Mouse (Mus musculus): ENCODE results near the gene Wipi2. TPM values are rescaled to one million over a fixed set of nuclear protein-coding genes. Genes with fewer than 3 reads are reported as not detected.

The Wipi2 gene
- total RNA-seq, 2 experiments from 2014 or later, result 99.8 to 102 TPM

- no peak for DNase-seq (ENCODE audit: low spot score in 2 of 2)
- TF ChIP-seq CTCF (conservative IDR thresholded peaks at IDR 0.05), result no peak
- H3K4me3 ChIP-seq, result no peak overlapping the region
- H3K27ac ChIP-seq, result no peak overlapping the region
Observed at GRCm38 (mm10) chr5:142641331-142642051, 14.0 kb downstream of the Wipi2 start.

GRCm38 (mm10) chr5:142648162-142648561 is 20.7 kb downstream of the Wipi2 start:
- DNase-seq (ENCODE audit: low spot score in 2 of 2), result no peak
- TF ChIP-seq CTCF (conservative IDR thresholded peaks at IDR 0.05), result no peak
- peak overlapping the region; percentile 76 for H3K27ac ChIP-seq
- no peak overlapping the region for H3K4me3 ChIP-seq

- no peak for TF ChIP-seq CTCF (conservative IDR thresholded peaks at IDR 0.05)
- H3K4me3 ChIP-seq, result no peak overlapping the region
- H3K27ac ChIP-seq, result peak overlapping the region; percentile 76
- no peak for DNase-seq (ENCODE audit: low spot score in 2 of 2)
Observed at GRCm38 (mm10) chr5:142649460-142650050, 22.1 kb downstream of the Wipi2 start.

GRCm38 (mm10) chr5:142650390-142650789 is 22.9 kb downstream of the Wipi2 start:
- peak overlapping the region; percentile 76; the same call in 1 of the 2 replicates for H3K27ac ChIP-seq
- DNase-seq (ENCODE audit: low spot score in 2 of 2), result no peak
- no peak for TF ChIP-seq CTCF (conservative IDR thresholded peaks at IDR 0.05)
- no peak overlapping the region for H3K4me3 ChIP-seq

GRCm38 (mm10) chr5:142650794-142651497 is 23.4 kb downstream of the Wipi2 start:
- Histone ChIP-seq H3K27ac (peak overlapping the region; percentile 76), H3K4me3 (no peak overlapping the region)
- no peak for DNase-seq (ENCODE audit: low spot score in 2 of 2)
- TF ChIP-seq CTCF (conservative IDR thresholded peaks at IDR 0.05), result no peak

GRCm38 (mm10) chr5:142652266-142652665 is 24.8 kb downstream of the Wipi2 start:
- no peak for DNase-seq (ENCODE audit: low spot score in 2 of 2)
- Histone ChIP-seq H3K27ac (no peak overlapping the region), H3K4me3 (no peak overlapping the region)
- no peak for TF ChIP-seq CTCF (conservative IDR thresholded peaks at IDR 0.05)

GRCm38 (mm10) chr5:142660656-142661434 is 33.3 kb downstream of the Wipi2 start:
- DNase-seq (ENCODE audit: low spot score in 2 of 2), result peak in 1 of 2 experiments; percentile 32
- TF ChIP-seq CTCF (conservative IDR thresholded peaks at IDR 0.05), result no peak
- Histone ChIP-seq H3K4me3 (no peak overlapping the region), H3K27ac (peak overlapping the region; percentile 82)

- DNase-seq (ENCODE audit: low spot score in 2 of 2), result no peak
- no peak for TF ChIP-seq CTCF (conservative IDR thresholded peaks at IDR 0.05)
- Histone ChIP-seq H3K27ac (no peak overlapping the region), H3K4me3 (no peak overlapping the region)
Observed at GRCm38 (mm10) chr5:142667921-142668320, 40.4 kb downstream of the Wipi2 start.

- Histone ChIP-seq H3K27ac (no peak overlapping the region), H3K4me3 (no peak overlapping the region)
- no peak for DNase-seq (ENCODE audit: low spot score in 2 of 2)
- no peak for TF ChIP-seq CTCF (conservative IDR thresholded peaks at IDR 0.05)
Observed at GRCm38 (mm10) chr5:142668556-142669263, 41.2 kb downstream of the Wipi2 start.

GRCm38 (mm10) chr5:142669726-142670125 is 42.2 kb downstream of the Wipi2 start:
- Histone ChIP-seq H3K4me3 (no peak overlapping the region), H3K27ac (no peak overlapping the region)
- DNase-seq (ENCODE audit: low spot score in 2 of 2), result no peak
- peak; percentile 59 for TF ChIP-seq CTCF (conservative IDR thresholded peaks at IDR 0.05)

- H3K27ac ChIP-seq, result no peak overlapping the region
- no peak overlapping the region for H3K4me3 ChIP-seq
- TF ChIP-seq CTCF (conservative IDR thresholded peaks at IDR 0.05), result peak; percentile 81
- DNase-seq (ENCODE audit: low spot score in 2 of 2), result no peak
Observed at GRCm38 (mm10) chr5:142673082-142673481, 45.6 kb downstream of the Wipi2 start.

- Histone ChIP-seq H3K27ac (peak overlapping the region; percentile 62; the same call in 1 of the 2 replicates), H3K4me3 (no peak overlapping the region)
- no peak for TF ChIP-seq CTCF (conservative IDR thresholded peaks at IDR 0.05)
- DNase-seq (ENCODE audit: low spot score in 2 of 2), result no peak
Observed at GRCm38 (mm10) chr5:142678141-142678571, 50.7 kb downstream of the Wipi2 start.

All from layer of hippocampus, adult 2 months (tissue).